Mouse (Mus musculus) layer of hippocampus, postnatal 36 days (tissue): ENCODE measurements around the gene Phyh. TPM values are rescaled to one million over a fixed set of nuclear protein-coding genes. Genes with fewer than 3 reads are reported as not detected.

ENCODE experiments used
- total RNA-seq, 2 experiments: library from RNA; stranded (reverse); gene quantifications; 2 replicates each; pipeline ENCODE4 v1.2.3; 2021

Gene Phyh
- total RNA-seq, 2 experiments from 2014 or later = 78.2 to 85.7 TPM

Other genes with a start within 250 kb of the Phyh start
- 1 to 10 TPM; 1.4 to 1.8 TPM for gene Bend7, start 201.2 kb upstream of the Phyh start, total RNA-seq
- 10 to 100 TPM; 21.8 to 21.9 TPM for gene Sephs1, start 37.5 kb upstream of the Phyh start, total RNA-seq
- 1 to 10 TPM; 3.0 to 3.8 TPM for gene Ucma, start 57.1 kb downstream of the Phyh start, total RNA-seq
- gene Mcm10, start 93.8 kb downstream of the Phyh start, total RNA-seq = 1 to 10 TPM in 1 of 2 experiments, under 1 TPM in 1; 0.73 to 1.1 TPM
- 10 to 100 TPM; 13.0 to 15.3 TPM for gene Optn, start 145.0 kb downstream of the Phyh start, total RNA-seq
- 10 to 100 TPM; 10.5 to 13.7 TPM for gene Ccdc3, start 218.8 kb downstream of the Phyh start, total RNA-seq